Mouse (Mus musculus): Measurements from ENCODE around the gene Sema6b.

- TF ChIP-seq EP300 (IDR thresholded peaks at IDR 0.05; ENCODE audit: low read depth) (no peak), CTCF (IDR thresholded peaks at IDR 0.05; ENCODE audit: low read depth) (no peak)
These were observed 43.0 kb upstream of the Sema6b start for GRCm38 (mm10) chr17:56182975-56183657.
